Mouse (Mus musculus): ENCODE results near the gene Mdn1.

Mdn1 gene

GRCm38 (mm10) chr4:32656918-32657662, at the start of gene Mdn1:
Gene Mdn1, plus strand, starts transcription at chr4:32657119.
- peak; percentile 96 to 98 for DNase-seq

- DNase-seq = peak; percentile 99 to 100
Measured at GRCm38 (mm10) chr4:32615034-32615881, 41.7 kb upstream of the Mdn1 start, which contains the start of gene Casp8ap2. Gene Casp8ap2, plus strand, starts transcription at chr4:32615451.

GRCm38 (mm10) chr4:32621637-32622036, 35.3 kb upstream of the Mdn1 start:
- DNase-seq = no peak

GRCm38 (mm10) chr4:32651669-32652068, 5.2 kb upstream of the Mdn1 start:
- DNase-seq = peak in 1 of 2 experiments; percentile 2

- DNase-seq = no peak
Measured at GRCm38 (mm10) chr4:32656146-32656904, 594 bp upstream of the Mdn1 start.

GRCm38 (mm10) chr4:32665843-32666242, 8.9 kb downstream of the Mdn1 start:
- DNase-seq = no peak

- peak in 1 of 2 experiments; percentile 13 for DNase-seq
Measured at GRCm38 (mm10) chr4:32668291-32668690, 11.4 kb downstream of the Mdn1 start.

- no peak for DNase-seq
Measured at GRCm38 (mm10) chr4:32669825-32670224, 12.9 kb downstream of the Mdn1 start.

GRCm38 (mm10) chr4:32674025-32674424, 17.1 kb downstream of the Mdn1 start:
- DNase-seq = no peak

GRCm38 (mm10) chr4:32677471-32677870, 20.6 kb downstream of the Mdn1 start:
- DNase-seq = no peak

GRCm38 (mm10) chr4:32680843-32681242, 23.9 kb downstream of the Mdn1 start:
- DNase-seq = no peak

GRCm38 (mm10) chr4:32682471-32682870, 25.6 kb downstream of the Mdn1 start:
- peak; percentile 9 to 40 for DNase-seq

GRCm38 (mm10) chr4:32683061-32683582, 26.2 kb downstream of the Mdn1 start:
- DNase-seq = no peak

- no peak for DNase-seq
Measured at GRCm38 (mm10) chr4:32717733-32718132, 60.8 kb downstream of the Mdn1 start.

- no peak for DNase-seq
Measured at GRCm38 (mm10) chr4:32745394-32745793, 88.5 kb downstream of the Mdn1 start.

GRCm38 (mm10) chr4:32748396-32748795, 91.5 kb downstream of the Mdn1 start:
- no peak for DNase-seq

- DNase-seq = no peak
Measured at GRCm38 (mm10) chr4:32750711-32751110, 93.8 kb downstream of the Mdn1 start.

GRCm38 (mm10) chr4:32757430-32757829, 100.5 kb downstream of the Mdn1 start:
- no peak for DNase-seq

- peak; percentile 28 to 45 for DNase-seq
Measured at GRCm38 (mm10) chr4:32767471-32767870, 110.6 kb downstream of the Mdn1 start.

GRCm38 (mm10) chr4:32768046-32768445, 111.1 kb downstream of the Mdn1 start:
- no peak for DNase-seq

GRCm38 (mm10) chr4:32770284-32770810, 113.4 kb downstream of the Mdn1 start:
- DNase-seq = no peak

- DNase-seq = no peak
Measured at GRCm38 (mm10) chr4:32779996-32780395, 123.1 kb downstream of the Mdn1 start.

Data from kidney, postnatal 36 days (tissue).